Mouse (Mus musculus): ENCODE data around the gene Cacna1e. TPM values are rescaled to one million over a fixed set of nuclear protein-coding genes. Genes with fewer than 3 reads are reported as not detected.

Cacna1e gene
- total RNA-seq, 2 experiments from 2014 or later: 0.05 to 0.44 TPM

- no peak for DNase-seq
Measured at GRCm38 (mm10) chr1:154511736-154512135, 372.6 kb downstream of the Cacna1e start.

GRCm38 (mm10) chr1:154504005-154504404 is 380.3 kb downstream of the Cacna1e start:
- DNase-seq: no peak

- DNase-seq: no peak
Measured at GRCm38 (mm10) chr1:154500869-154501268, 383.4 kb downstream of the Cacna1e start.

- DNase-seq: no peak
Measured at GRCm38 (mm10) chr1:154500187-154500866, 384.0 kb downstream of the Cacna1e start.

GRCm38 (mm10) chr1:154498821-154499220 is 385.5 kb downstream of the Cacna1e start:
- no peak for DNase-seq

- DNase-seq: no peak
Measured at GRCm38 (mm10) chr1:154491071-154491470, 393.2 kb downstream of the Cacna1e start.

GRCm38 (mm10) chr1:154476671-154477070 is 407.6 kb downstream of the Cacna1e start:
- no peak for DNase-seq

- DNase-seq: no peak
Measured at GRCm38 (mm10) chr1:154475706-154476105, 408.6 kb downstream of the Cacna1e start.

GRCm38 (mm10) chr1:154474156-154474555 is 410.1 kb downstream of the Cacna1e start:
- no peak for DNase-seq

- no peak for DNase-seq
Measured at GRCm38 (mm10) chr1:154467265-154467664, 417.0 kb downstream of the Cacna1e start.

GRCm38 (mm10) chr1:154461521-154461920 is 422.8 kb downstream of the Cacna1e start:
- DNase-seq: peak; percentile 34 to 70

- no peak for DNase-seq
Measured at GRCm38 (mm10) chr1:154460067-154460466, 424.2 kb downstream of the Cacna1e start.

GRCm38 (mm10) chr1:154458601-154459000 is 425.7 kb downstream of the Cacna1e start:
- no peak for DNase-seq

- no peak for DNase-seq
Measured at GRCm38 (mm10) chr1:154450799-154451198, 433.5 kb downstream of the Cacna1e start.

- no peak for DNase-seq
Measured at GRCm38 (mm10) chr1:154446456-154446855, 437.8 kb downstream of the Cacna1e start.

- DNase-seq: peak; percentile 5 to 7
Measured at GRCm38 (mm10) chr1:154433520-154433919, 450.8 kb downstream of the Cacna1e start.

GRCm38 (mm10) chr1:154433112-154433511 is 451.2 kb downstream of the Cacna1e start:
- peak; percentile 6 to 28 for DNase-seq

- DNase-seq: no peak
Measured at GRCm38 (mm10) chr1:154428276-154428675, 456.0 kb downstream of the Cacna1e start.

GRCm38 (mm10) chr1:154418278-154418677 is 466.0 kb downstream of the Cacna1e start:
- DNase-seq: peak; percentile 3 to 13

GRCm38 (mm10) chr1:154416384-154417155 is 467.7 kb downstream of the Cacna1e start:
- no peak for DNase-seq

GRCm38 (mm10) chr1:154415826-154416225 is 468.5 kb downstream of the Cacna1e start:
- DNase-seq: no peak

GRCm38 (mm10) chr1:154413138-154413537 is 471.2 kb downstream of the Cacna1e start:
- no peak for DNase-seq

- no peak for DNase-seq
Measured at GRCm38 (mm10) chr1:154409051-154409450, 475.2 kb downstream of the Cacna1e start.

- DNase-seq: no peak
Measured at GRCm38 (mm10) chr1:154391979-154392378, 492.3 kb downstream of the Cacna1e start.
